Mouse (Mus musculus): ENCODE measurements around the gene Ccdc170.
"Not testable (repeated sequence)": the region's sequence is repeated elsewhere in the genome, so short reads cannot be mapped to it uniquely, and the experiment has no call there.

The Ccdc170 gene

DNA sequence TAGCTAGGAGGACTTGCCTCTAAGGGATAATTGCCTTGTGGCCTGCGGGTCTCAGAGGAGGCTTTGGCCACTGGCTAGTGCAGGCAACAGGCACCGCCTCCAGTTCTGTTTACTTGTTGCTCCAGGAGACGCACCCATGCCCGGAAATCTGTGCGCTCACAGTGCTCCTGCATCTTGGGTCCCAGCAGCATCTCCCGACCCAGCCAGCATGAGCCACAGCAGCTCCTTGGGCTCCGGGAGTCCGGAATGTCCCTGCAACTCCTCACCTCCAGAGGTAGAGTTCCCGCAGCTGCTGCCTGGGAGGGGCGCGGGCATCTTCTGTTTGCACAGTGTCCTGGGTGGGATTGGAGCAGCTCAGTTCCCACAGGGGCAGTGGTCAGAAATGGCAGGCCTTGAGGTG, at the start of gene Ccdc170:
TSS of gene Ccdc170 (plus strand) at position 148 of the 400 bp plus-strand sequence.
- no peak for DNase-seq (ENCODE audit: low spot score in 2 of 2)

DNA sequence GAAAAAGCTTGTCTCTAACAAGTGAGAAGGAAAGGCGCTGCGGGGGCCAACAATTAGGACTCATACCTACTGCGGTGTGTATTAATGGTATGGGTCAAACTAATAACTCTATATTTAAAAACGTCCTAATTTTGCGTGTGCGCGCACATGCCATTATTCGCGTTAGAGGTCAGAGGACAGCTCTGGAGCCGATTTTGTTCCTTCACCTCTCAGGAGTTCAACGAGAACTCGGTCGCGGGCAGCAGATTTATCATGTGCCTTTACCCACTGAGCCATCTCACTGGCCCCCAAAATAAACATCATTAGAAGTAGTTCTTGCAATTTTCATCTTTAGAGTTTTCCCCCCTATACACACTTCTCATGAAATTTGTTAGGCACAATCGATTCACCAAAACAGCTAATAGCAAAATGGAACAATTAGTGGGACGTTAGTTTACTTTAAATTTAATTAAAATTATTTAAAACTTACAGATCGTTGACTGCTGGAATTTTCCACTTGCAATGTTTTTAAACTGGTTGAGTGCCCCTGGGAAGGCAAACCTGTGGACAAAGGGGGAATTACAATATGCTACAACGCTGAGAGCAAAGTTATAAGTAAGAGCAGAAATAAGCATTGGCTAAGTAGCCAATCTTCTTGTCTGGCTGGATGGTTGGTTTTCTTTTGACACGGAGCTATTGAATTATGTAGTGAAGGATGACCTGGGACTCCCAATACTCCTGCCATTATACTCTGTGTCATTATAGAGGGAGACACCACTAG, 49.1 kb upstream of the Ccdc170 start:
- no peak for DNase-seq (ENCODE audit: low spot score in 2 of 2)

DNA sequence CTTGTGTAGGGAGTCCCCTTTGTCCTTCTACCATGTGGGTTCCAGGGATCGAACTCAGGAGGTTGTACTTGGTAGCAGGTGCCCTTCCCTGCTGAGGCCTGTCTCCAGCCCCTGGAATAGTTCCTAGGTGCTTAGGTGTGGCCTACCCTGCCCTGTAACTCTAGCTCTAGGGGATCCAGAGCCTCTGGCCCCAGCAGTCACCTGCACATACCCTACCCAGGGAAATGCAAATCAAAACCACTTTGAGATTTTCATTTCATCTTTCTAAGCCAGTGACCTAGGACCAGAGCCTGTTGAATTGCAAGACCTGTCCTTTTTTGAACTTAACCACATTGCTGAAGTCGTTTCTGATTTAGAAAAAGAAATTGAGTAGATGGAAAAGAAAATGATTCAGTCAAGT, 48.4 kb upstream of the Ccdc170 start:
- DNase-seq (ENCODE audit: low spot score in 2 of 2): not testable (repeated sequence)

DNA sequence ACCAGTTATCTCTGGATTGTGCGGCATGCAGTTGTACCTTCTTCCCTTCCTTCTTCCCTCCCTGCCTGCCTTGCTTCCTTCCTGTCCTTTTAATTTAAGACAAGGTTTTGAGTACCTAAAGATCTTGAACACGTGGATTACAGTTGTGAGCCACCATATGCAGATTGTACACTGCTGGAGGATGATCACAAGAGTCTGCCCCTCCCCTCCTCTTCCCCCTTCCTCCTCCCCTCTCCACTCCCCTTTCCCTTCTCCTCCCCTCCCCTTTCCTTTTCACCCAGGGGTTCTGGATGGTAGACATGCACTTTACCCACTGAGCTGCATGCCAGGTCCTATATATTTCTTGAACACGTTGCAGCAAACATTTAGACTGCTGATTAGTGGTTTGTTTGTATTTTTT, 46.9 kb upstream of the Ccdc170 start:
- no peak for DNase-seq (ENCODE audit: low spot score in 2 of 2)

DNA sequence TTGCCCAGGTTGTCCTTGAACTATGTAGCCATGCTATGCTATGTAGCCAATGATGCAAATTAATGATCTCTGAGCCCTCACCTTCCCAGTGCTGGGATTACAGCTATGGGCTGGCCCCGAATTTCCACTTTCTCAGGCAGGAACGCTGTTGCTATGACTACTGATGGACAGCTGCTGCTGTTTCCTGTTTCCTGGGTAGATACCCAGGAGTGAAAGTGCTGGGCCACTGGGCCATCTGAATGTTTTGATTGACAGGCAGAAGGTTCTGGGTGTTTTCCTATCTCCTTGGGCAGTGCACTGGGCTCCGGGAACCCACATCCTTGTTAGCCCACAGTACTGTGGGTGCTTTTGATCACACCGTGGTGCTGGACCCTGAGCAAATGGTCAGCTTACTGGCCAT, 25.9 kb upstream of the Ccdc170 start:
- DNase-seq (ENCODE audit: low spot score in 2 of 2): no peak

DNA sequence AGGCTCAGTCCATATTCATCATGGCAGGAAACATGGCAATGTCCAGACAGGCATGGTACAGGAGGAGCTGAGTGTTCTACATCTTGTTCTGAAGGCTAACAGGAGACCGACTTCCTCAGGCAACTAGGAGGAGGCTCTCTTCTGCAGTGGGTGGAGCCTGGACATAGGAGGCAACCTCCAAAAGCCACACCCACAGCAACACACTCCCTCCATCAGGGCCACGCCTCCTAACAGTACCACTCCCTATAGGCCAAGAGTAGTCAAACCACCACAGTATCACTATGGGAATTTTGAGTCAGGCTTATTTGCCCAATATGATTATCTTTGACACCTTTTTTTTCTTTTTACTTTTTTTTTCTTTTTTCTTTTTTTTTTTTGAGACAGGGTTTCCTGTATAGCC, 22.1 kb upstream of the Ccdc170 start:
- no peak for DNase-seq (ENCODE audit: low spot score in 2 of 2)

DNA sequence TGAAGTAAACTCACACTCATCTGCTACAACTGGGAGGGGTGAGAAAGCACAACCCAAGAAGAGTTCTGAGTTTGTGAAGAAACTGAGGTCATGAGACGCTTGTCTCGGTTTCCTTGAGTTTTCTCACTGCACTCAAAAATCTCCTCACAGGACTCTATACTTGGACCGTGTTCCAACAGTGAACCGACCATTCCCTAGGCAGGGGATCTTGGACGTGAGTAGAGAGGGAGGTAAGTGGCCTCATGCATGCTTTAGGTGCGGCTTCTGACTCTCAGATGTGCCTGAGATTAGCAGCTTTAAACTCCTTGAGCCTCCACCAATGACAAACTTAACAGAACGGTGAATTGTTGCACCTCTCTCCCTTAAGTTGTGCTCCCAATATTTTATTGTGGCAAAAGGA, 16.5 kb upstream of the Ccdc170 start:
- no peak for DNase-seq (ENCODE audit: low spot score in 2 of 2)

DNA sequence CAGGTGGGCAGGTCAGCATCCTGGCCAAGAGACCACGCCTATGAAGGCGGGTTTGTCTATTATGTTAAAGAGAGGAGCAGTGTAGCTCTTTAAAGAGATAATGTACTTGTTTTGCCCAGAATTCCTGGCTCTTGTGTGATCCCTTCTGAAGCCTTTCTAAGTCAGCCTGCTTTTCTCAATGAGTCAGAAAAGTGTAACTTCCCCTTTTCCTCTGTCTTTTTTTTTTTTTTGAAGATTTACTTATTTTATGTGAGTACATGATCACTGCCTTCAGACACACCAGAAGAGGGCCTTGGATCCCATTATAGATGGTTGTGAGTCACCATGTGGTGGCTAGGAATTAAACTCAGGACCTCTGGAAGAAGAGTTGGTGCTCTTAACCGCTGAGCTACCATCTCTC, 12.9 kb upstream of the Ccdc170 start:
- no peak for DNase-seq (ENCODE audit: low spot score in 2 of 2)

DNA sequence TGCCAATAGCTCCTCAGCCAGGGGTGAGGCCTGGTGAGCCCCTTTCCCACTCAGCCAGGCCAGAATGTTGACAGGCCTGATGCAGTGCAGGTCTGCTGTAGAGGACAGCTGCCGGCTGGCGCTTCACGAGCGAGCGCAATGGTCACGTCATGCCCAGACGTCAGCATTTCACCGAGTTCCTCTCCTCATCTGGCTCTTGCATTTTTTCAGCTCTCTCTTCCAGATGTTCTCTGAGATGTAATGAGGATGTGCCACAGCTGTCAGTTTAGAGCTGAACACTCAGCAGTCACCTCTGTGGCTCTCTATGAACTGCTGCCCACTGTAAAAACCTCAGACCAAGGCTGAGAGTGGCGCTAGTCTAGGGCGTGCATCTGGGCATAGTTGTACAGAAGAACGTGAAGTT, 8.7 kb upstream of the Ccdc170 start:
- DNase-seq (ENCODE audit: low spot score in 2 of 2): no peak

DNA sequence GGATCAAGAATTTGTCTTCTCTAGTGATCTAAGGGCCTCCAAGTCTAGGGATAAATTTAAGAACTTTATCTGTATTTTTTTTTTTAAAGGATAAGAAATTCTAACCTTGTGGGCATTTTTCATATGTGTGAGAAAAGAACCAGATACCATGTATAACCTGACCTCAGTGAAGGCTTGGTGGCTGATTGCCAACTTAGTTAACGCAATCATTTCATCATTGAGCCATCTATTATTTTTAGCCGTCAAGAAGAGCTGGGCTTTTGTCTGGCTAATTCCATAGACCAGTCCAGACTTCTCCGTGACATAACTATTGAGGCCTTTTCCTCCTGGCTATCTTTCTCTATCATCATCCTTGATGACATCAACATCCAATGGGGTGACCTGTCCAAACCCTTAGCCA, 6.9 kb upstream of the Ccdc170 start:
- no peak for DNase-seq (ENCODE audit: low spot score in 2 of 2)

DNA sequence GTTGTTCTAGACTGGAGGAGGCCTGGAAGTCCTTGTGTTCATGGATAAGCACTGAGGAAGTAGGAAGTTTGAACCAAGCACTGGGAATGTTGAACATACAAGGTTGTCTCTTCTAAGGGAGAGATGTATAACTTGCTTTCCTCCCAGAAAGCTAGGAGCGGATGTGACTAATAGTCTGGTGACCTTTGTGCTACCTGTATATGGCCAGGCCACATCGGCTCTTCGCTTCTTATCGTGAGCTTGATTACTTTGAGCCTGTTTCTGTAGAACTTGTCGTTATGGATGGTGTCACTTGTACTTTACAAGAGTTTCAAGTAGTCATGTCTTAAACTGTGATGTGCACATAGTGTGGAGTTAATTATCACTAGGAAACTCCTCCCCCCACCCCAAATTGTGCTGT, 5.7 kb upstream of the Ccdc170 start:
- no peak for DNase-seq (ENCODE audit: low spot score in 2 of 2)

DNA sequence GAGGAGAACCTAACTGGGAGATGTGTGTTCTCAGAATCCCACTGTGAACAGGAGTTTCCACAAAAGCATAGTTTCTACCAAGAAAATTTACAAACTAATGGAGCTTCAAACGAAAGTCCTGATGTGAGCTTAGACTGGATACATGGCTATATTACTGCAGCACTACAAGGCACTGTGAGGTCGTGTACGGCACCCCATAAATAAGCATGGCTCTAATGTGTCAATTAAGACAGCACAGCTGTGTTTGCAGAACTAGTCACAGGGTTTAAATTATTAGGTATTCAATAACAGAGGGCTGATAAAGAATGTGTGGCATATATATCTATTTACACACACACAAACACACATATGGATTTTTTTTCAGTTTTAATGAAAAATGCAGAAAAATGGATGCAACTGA, 1.4 kb upstream of the Ccdc170 start:
- DNase-seq (ENCODE audit: low spot score in 2 of 2): no peak

DNA sequence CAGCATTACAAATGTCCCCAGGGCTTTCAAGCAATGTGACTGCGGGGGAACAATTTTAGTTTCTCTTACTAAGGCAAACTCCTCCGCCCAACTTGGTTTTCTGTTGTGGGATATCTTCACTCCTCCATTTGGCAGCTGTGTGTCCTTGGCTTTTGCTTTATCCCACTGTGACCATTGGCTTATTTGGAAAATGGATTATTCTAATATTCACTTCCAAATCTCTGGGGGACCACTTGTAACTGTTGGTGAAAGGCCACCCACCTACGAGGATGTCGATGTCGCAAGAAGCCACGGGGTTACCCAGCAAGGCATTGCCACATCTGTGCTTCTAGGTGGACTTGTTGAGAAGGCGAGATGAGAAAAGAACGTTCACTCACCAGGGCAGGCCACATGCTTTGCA, 607 bp upstream of the Ccdc170 start:
- no peak for DNase-seq (ENCODE audit: low spot score in 2 of 2)

DNA sequence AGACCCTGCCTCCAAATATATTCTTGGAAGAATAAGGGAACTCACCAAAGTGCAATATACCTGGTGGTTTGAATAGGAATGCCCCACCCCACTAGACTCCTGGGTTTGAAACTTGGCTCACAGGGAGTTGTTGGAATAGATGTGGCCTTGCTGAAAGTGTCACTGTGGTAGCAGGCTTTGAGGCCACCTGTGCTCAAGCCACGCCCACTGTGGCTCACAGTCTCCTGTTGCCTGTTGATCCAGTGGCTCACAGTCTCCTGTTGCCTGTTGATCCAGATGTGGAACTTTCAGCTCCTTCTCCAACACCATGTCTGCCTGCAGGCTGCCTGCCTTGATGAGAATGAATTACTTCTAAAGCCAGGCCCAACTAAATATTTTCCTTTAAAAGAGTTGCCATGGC, 1.5 kb downstream of the Ccdc170 start:
- DNase-seq (ENCODE audit: low spot score in 2 of 2): no peak

DNA sequence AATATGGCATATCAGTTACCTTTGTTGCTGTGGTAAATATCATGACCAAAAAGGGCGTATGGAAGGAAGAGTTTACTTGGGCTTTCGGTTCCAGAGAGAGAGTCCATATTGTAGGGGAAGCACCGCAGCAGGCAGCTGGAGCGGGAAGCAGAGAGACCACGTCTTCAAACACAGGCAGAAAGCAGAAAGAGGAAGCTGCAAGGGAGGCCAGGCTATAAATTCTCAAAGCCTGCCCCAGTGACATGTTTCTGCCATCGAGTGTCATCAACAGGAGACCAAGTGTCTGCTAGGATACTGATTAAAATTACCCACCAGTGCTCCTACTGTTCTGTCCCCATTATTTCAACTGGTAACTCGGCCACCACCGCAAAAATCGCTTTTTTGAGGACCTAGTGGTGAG, 2.7 kb downstream of the Ccdc170 start:
- DNase-seq (ENCODE audit: low spot score in 2 of 2): no peak

DNA sequence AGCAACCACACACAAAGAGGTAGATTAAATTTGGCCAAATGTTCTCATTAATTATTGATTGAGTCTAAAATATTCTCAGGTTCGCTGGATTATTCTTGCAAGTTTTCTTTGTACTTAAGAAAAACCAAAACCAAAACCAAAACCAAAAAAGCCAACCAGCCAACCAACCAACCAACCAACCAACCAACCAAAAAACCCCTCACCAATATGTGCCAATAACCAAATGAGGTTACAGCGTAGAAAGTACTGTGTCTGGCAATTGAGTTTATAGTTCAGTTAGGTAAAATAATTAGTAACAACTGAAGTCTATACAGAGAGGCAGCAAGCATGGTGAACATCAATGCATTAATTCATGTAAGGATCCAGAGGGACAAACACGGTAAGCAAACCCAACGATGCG, 7.6 kb downstream of the Ccdc170 start:
- no peak for DNase-seq (ENCODE audit: low spot score in 2 of 2)

DNA sequence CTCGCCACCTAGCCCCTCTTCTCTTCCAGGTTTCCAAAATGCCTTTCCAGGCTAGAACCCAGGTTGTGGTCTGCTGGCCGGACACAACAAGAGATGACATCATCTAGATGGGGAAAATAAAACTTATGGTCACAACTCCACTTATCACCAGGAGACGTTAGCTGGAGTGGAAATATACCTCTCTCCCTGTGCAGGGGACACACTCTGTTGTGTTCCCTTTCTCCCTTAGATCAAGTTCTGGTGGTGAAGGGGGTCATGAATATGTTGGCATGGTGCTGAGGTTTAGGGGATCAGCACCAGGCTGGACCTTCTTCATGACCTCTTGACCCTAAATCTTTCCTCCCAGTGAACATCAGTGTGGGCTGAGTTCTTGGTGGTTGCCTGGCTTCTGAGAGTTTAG, 9.0 kb downstream of the Ccdc170 start:
- DNase-seq (ENCODE audit: low spot score in 2 of 2): no peak

DNA sequence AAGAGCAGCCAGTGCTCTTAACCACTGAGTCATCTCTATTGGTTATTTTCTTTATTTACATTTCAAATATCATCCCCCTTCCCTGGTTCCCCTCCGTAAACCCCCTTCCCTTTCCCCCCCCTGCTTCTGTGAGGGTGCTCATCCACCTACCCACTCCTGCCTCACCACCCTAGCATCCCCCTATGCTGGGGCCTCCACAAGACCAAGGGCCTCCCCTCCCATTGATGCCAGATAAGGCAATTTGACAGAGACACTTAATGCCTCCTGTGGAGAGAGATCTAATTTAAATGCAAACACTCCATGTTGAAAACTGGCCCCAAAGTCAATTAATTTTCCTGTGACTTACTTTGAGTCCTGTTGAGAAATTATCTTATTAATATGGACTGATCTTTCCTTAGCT, 9.7 kb downstream of the Ccdc170 start:
- DNase-seq (ENCODE audit: low spot score in 2 of 2): no peak

DNA sequence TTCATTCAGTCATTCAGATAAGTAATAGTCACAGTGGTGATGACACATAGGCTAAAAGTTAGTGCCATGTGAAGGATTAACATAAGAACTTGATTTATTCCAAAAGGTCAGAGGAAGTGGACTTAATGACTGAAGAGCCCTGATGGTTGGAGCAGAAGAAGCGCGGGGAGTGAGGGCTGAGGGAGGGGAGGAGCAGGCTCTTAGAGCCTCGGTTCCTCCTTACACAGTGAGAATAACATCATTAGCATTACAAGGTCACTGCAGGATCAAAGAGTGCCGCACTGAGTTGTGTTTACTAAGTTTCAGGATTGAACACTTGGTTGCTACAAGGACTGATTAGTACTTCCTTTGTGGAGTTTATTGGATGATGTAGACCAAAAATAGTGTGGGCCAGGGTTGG, 10.6 kb downstream of the Ccdc170 start:
- DNase-seq (ENCODE audit: low spot score in 2 of 2): no peak

DNA sequence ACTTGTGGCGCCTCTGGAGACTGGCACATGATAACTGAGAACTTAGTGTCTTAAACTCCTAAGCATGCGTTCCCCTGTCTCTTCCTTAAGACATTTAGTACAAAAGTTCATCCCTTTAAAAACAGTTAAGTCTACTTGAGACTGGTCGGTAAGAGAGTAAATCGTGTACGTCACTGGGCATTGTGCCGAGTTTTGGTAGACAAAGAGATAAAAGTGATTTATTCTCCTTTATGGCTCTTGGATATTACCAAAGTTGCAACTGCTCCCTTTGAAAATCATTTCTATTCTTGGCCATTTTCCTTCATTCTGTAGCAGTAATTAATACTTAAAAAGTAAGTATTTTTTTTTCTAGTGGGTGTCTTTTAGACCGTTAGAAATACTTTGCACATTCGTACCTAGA, 20.9 kb downstream of the Ccdc170 start:
- DNase-seq (ENCODE audit: low spot score in 2 of 2): no peak

DNA sequence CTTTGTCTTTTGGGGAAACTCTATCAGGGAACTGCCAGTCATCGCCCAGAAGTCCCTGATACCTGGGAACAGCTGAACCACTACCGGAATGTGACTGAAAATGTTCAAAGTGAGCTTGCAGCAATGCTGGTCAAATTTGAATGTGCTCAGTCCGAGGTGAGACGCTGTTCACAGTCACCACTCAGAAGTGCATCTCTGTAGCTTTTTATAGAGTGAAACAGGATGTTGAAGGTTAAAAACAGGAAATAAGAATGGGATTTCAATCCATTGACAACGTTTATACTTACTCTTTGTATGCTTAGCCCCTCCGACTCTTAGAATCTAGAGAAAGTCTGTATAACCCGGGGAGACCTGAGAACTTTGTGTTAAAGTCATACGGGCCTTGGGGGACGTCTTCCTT, 30.4 kb downstream of the Ccdc170 start:
- no peak for DNase-seq (ENCODE audit: low spot score in 2 of 2)

DNA sequence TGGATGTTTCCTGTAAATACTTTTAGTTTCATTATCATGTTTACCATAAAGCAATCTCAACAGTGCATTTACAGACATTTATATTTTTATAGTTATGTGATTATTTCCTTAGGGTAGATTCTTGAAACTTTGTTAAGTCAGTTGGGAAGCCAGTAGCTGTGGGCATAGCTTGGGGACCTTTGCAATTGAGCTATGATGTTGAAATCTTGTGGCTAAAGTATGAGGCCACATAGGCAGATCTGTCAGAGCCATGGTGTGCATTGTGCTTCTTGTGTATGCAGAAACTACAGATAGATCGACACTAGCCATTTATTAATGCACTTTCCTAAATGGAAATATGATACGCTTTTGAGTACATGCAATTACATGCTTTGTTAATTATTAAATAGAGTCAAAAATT, 35.3 kb downstream of the Ccdc170 start:
- DNase-seq (ENCODE audit: low spot score in 2 of 2): no peak

DNA sequence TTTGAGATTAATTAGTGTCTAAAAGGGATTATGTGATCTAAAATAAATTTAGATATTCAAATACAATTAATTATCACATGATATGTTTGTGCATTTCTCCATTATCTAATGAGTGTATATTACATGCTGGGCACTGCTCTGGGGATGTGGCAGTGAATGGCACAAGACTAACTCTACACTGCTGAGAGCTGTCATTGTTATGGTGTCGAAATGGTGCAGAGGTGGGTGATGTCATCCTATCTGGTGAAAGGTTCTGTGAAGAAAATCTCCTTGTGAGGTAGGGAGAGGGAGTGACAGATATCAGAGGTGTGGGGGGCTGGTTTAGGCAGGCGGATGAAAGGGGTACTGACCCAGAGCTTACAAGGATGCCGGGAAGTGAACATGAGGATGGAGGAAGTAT, 37.3 kb downstream of the Ccdc170 start:
- no peak for DNase-seq (ENCODE audit: low spot score in 2 of 2)

DNA sequence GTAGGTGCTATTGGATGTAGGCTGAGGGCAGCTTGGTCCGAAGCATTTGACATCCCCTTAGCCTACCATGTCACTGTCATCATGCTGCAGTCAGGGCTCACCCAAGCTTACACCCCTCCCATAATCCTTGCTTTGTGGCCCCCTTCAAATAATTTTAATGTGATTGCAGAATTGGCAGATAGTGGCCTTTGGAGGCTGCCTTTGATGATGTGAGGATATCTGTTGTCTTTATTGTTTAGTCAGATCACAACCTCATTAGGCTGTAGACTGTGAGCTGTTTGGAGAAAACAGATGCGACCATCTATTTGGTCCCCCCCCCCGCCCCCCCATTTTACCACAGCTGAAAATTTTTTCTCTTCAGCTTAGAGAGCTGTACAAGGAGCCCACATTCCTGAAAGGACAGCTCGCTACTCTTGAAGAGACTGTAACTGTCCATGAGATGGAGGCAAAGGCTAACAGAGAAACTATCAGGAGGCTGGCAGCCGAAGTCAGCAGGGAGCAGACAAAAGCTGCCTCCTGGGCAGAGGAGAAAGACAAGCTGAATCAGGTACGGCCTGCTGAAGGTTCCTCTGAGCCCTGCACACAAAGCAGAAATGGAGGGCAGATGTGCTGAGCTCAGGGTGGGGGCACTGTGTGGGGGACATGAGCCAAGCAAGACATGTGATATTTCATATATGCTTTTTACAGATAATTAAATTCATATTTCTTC, 38.2 kb downstream of the Ccdc170 start:
- no peak for DNase-seq (ENCODE audit: low spot score in 2 of 2)

Measured in right cerebral cortex, adult 2 months (tissue).